20 mouse cellular contexts compared by ENCODE assay signal in the genomic region with DNA sequence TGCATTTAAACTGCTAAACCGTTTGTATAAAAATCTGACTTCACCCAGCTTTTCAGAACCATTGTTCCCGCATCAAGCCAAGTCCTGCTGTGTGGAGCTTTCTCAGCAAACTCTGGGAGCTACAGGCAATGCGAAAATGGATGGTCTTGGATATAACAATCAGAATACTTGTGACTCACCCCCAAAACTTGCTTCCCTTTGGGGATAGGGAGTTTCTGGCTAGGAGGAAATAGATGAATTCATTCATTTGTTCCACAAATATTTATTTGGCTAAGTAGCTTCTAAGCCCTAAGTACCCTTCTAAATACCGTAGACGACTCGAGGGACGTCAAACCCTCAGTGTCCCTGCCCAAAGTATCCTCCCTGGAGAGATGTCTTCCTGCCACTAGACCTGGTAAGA. TPM values are rescaled to one million over a fixed set of nuclear protein-coding genes. Genes with fewer than 3 reads are reported as not detected.
DNase-seq lines count a peak whose midpoint lies in the region; TF ChIP-seq lines count a peak whose summit lies in the region.
"Had no signal": no experiment of that assay in that cellular context is flagged by ENCODE, and none has a peak within 500 bp of the region (broad histone marks: within the 10 kb centered on the region; RNA-seq: fewer than 3 reads in every experiment).

No protein-coding gene starts in this region.

- TF ChIP-seq CTCF in gastrocnemius, adult 2 months (IDR thresholded peaks at IDR 0.05), result no peak
- no peak for TF ChIP-seq CTCF in layer of hippocampus, adult 2 months (conservative IDR thresholded peaks at IDR 0.05)

- intact Hi-C loops in gastrocnemius, adult 2 months (cut with DNase I), result no loop called here
- intact Hi-C loops in heart, postnatal 10 days (cut with DNase I), result no loop called here

- peak overlapping the region; percentile 54 for H3K27ac ChIP-seq in gastrocnemius, adult 2 months
- H3K27ac ChIP-seq in layer of hippocampus, adult 2 months, result peak overlapping the region; percentile 18; the same call in 1 of the 2 replicates
- H3K27ac ChIP-seq: embryonic facial prominence, embryonic 13.5 days; hindbrain, embryonic 14.5 days; limb, embryonic 10.5 days; neural tube, embryonic 15.5 days had no signal

- DNase-seq in gastrocnemius, adult 2 months, result no peak
- DNase-seq in gastrocnemius, postnatal 10 days, result no peak
- DNase-seq in layer of hippocampus, adult 2 months (ENCODE audit: low spot score in 2 of 2), result no peak
- DNase-seq in layer of hippocampus, postnatal 10 days (ENCODE audit: low spot score in 2 of 2), result no peak
- DNase-seq in heart, postnatal 10 days, result peak; percentile 54 to 61
- no peak for DNase-seq in right cerebral cortex, postnatal 10 days (ENCODE audit: low spot score in 2 of 2)
- no peak for DNase-seq in frontal cortex, postnatal 36 days (ENCODE audit: low spot score in 2 of 2)
- DNase-seq: B cell, adult 2 months; cerebellum, adult 11 months; cerebellum, postnatal 10 days; kidney, adult 9 months; kidney, postnatal 36 days; layer of hippocampus, adult 9-11 months; lung, adult 18-20 months; thymus, postnatal 36 days had no signal

- no peak overlapping the region for H3K4me3 ChIP-seq in gastrocnemius, adult 2 months
- no peak overlapping the region for H3K4me3 ChIP-seq in layer of hippocampus, adult 2 months
- H3K4me3 ChIP-seq: embryonic facial prominence, embryonic 13.5 days; limb, embryonic 10.5 days; neural tube, embryonic 15.5 days had no signal

RNA-seq across cellular contexts. Expression of gene Epas1, which starts 27.0 kb away (rescaled TPM):
- total RNA-seq in gastrocnemius, adult 2 months (2021), result 100 to 1,000 TPM in 1 of 2 experiments, 10 to 100 TPM in 1; 96.6 to 127 TPM
- 10 to 100 TPM; 76.9 to 88.9 TPM for total RNA-seq in gastrocnemius, postnatal 10 days (2021)
- 10 to 100 TPM; 98.7 to 99.2 TPM for total RNA-seq in layer of hippocampus, adult 2 months (2021)
- 10 to 100 TPM; 86.1 to 91.6 TPM for total RNA-seq in layer of hippocampus, postnatal 10 days (2021)
- 100 to 1,000 TPM; 222 to 225 TPM for total RNA-seq in heart, postnatal 10 days (2021)
- total RNA-seq: megakaryocyte-erythroid progenitor cell, adult 5-6 weeks had no signal

Comparison
In these comparisons a context has a peak if more than half of its experiments do, and no peak if none do; other contexts are left out.
1. DNase-seq: peak in heart, postnatal 10 days (2 of 2); none in gastrocnemius, adult 2 months (single experiment), gastrocnemius, postnatal 10 days (single experiment), layer of hippocampus, adult 2 months (0 of 2), layer of hippocampus, postnatal 10 days (0 of 2), right cerebral cortex, postnatal 10 days (0 of 2) and frontal cortex, postnatal 36 days (0 of 2).